Mouse (Mus musculus): ENCODE results near the gene Zscan4c. TPM values are rescaled to one million over a fixed set of nuclear protein-coding genes. Genes with fewer than 3 reads are reported as not detected.

Gene Zscan4c
- polyA plus RNA-seq (2017; shearing (Covaris generic)), result not detected

DNA sequence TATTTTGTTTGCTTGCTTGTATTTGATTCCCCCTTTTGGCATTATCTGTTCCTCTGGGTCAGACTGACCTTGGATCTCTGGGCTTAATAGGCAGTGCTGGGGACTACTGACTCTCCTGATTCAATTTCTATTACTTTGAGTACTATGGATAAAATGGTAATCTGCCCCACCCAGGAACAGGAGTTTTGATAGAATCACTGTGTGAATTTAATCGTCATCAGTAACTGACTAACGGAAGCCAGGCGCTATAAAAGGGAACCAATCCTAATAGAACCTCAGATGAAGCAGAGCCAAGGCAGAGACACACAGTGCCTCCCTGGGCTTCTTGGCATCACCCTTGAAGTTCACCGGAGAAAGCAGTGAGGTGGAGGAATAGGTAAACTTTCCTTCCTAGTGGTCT, at the start of gene Zscan4c:
TSS of gene Zscan4c (plus strand) at position 301 of the 400 bp plus-strand sequence.

Other genes starting within 250 kb of the Zscan4c start
- 0.26 TPM for gene Zscan4b, start 100.7 kb upstream of the Zscan4c start, polyA plus RNA-seq (2017; shearing (Covaris generic))
- gene Zscan4-ps1, start 63.9 kb downstream of the Zscan4c start, polyA plus RNA-seq (2017; shearing (Covaris generic)), result not detected
- gene Zscan4d, start 160.4 kb downstream of the Zscan4c start, polyA plus RNA-seq (2017; shearing (Covaris generic)), result 0.56 TPM